Mouse (Mus musculus): ENCODE measurements around the gene Trim2. TPM values are rescaled to one million over a fixed set of nuclear protein-coding genes. Genes with fewer than 3 reads are reported as not detected.
A peak's percentile ranks its signal among the peaks of the same experiment; 100 is the strongest.

Trim2 gene
- polyA plus RNA-seq, 1 experiment from 2014 or later = 121 TPM

DNA sequence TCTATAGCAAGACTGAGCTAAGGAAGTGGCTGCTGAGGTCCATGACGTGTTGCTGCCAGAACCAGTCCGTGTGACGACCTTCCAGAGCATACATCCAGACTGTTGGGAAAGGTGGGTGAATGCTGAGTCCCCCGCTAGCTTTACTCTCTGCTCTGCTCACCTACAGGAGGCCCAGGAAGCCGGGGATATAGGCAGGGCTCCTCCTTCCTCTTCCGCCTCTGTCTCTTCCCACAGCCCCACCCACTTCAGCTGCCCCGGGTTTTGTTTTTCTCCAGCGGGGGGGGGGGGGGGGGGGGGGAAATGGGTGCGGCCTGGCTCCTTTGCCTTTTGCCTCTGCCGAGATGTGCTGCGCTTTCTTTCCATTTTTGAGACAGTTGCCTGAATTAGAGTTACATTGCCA is 30.9 kb upstream of the Trim2 start:
- no peak overlapping the region for H3K9ac ChIP-seq
- H3K9me3 ChIP-seq (replicated peaks) = no peaks in the 10 kb centered on the region
- no peak overlapping the region for H3K4me2 ChIP-seq (replicated peaks)
- H3K4me1 ChIP-seq = peaks cover 26% of the 10 kb centered on the region
- no peak for ATAC-seq (ENCODE audit: low FRiP score)
- no peak overlapping the region for H3K4me3 ChIP-seq
- 61% methylated on average over 8 of the region's 11 CpGs for WGBS
- no peaks in the 10 kb centered on the region for H3K36me3 ChIP-seq
- no peak overlapping the region for H3K27ac ChIP-seq
- peaks cover 12% of the 10 kb centered on the region; the same call in 1 of the 2 replicates for H3K27me3 ChIP-seq

DNA sequence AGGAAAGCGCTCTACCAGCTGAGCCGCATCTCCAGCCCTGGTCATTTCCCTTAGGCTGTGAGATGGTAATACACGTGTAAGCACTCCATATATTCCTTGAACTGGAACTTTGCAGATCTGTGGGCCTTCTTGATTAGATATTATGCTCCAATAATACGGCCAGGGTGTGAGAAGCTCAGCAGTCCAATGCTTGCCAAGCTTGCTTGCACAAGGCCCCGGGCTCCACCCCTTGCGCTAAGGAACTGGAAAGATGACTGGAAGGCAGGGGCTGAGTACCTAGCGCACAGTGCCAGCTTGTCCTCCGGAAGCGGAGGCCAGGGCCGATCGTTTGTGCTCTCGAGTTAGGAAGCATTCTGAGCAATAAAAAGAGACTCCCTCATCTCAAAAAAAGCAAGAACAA is 29.7 kb upstream of the Trim2 start:
- 93% methylated on average over 12 of the region's 12 CpGs for WGBS
- no peak overlapping the region for H3K9ac ChIP-seq
- H3K4me1 ChIP-seq = peaks cover 29% of the 10 kb centered on the region
- no peak for ATAC-seq (ENCODE audit: low FRiP score)
- H3K4me3 ChIP-seq = no peak overlapping the region
- no peak overlapping the region for H3K4me2 ChIP-seq (replicated peaks)
- H3K27ac ChIP-seq = no peak overlapping the region
- no peaks in the 10 kb centered on the region for H3K9me3 ChIP-seq (replicated peaks)
- peaks cover 12% of the 10 kb centered on the region; the same call in 1 of the 2 replicates for H3K27me3 ChIP-seq
- no peaks in the 10 kb centered on the region for H3K36me3 ChIP-seq

DNA sequence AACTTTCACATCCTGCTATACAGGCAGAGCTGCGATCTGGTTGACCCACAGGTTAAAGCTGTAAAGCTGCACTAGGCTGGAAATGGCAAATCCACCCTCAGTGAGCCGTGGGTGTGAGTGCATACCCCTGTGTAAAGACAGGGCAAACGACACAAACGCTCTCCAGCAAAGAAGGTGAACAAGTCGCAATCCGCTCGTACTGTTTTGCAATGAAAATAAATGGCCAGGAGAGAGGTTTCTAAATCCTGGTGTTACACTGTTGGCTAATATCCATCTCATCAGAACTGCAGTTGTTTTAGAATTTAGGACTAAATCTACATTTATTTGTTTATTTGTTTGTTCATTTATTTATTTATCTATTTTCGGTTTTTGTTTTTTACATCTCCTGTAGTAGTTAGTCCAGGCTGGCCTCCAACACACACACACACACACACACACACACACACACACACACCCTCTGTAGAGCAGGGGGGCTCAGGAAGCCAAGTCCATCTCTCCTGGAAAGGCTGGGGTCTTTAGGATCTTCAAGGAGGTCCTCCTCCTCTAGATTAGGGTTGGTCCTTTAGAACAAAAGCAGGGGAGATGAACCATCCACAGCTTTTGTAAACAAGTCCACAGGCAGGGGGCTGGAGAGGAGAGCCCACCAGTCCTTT is 28.9 kb upstream of the Trim2 start:
- no peaks in the 10 kb centered on the region for H3K9me3 ChIP-seq (replicated peaks)
- 36% methylated on average over 8 of the region's 8 CpGs for WGBS
- no peak for ATAC-seq (ENCODE audit: low FRiP score)
- peaks cover 25% of the 10 kb centered on the region for H3K4me1 ChIP-seq
- H3K4me3 ChIP-seq = no peak overlapping the region
- no peak overlapping the region for H3K27ac ChIP-seq
- peak overlapping the region; percentile 47 for H3K4me2 ChIP-seq (replicated peaks)
- no peaks in the 10 kb centered on the region for H3K36me3 ChIP-seq
- H3K27me3 ChIP-seq = peaks cover 12% of the 10 kb centered on the region; the same call in 1 of the 2 replicates
- H3K9ac ChIP-seq = no peak overlapping the region

DNA sequence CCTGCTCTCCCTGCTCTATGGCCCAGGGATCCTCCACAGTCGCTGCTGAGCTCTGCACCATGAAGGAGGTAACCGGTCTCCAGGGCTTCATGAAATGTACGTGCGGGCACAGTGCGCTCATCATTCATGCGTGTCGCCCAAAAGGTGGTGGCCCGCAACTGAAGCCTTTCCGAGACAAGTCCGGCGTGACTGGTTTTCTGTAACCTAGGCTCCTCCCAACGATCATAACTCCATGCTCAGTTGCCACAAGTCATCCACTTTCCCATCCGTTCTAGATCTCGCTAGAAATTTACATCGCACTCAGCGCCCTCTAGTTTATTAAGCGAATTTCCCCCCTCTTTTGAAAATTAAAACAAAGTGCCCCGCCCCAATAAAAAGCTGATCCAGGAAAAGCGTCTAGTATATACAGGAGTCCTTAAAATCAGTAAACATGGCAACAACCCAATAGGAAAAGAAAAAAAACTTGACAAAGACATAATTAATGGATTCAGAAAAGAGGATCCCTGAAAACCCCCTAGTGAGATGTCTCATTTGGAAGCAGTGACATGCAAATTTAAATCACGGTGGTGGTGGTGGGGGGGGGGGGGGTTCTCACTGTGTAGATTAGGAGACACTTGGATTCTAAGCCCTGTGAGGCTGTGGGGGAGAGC is 28.2 kb upstream of the Trim2 start:
- Histone ChIP-seq H3K9ac (no peak overlapping the region), H3K27ac (no peak overlapping the region), H3K27me3 (peaks cover 12% of the 10 kb centered on the region; the same call in 1 of the 2 replicates), H3K4me1 (peaks cover 25% of the 10 kb centered on the region), H3K4me2 (replicated peaks) (peak overlapping the region; percentile 47), H3K4me3 (peak overlapping the region; percentile 18), H3K9me3 (replicated peaks) (no peaks in the 10 kb centered on the region), H3K36me3 (no peaks in the 10 kb centered on the region)
- WGBS = 6% methylated on average over 20 of the region's 20 CpGs
- 0 out of 2 replicates have a peak, but pooled peaks have one; percentile 44 for ATAC-seq (ENCODE audit: low FRiP score)

DNA sequence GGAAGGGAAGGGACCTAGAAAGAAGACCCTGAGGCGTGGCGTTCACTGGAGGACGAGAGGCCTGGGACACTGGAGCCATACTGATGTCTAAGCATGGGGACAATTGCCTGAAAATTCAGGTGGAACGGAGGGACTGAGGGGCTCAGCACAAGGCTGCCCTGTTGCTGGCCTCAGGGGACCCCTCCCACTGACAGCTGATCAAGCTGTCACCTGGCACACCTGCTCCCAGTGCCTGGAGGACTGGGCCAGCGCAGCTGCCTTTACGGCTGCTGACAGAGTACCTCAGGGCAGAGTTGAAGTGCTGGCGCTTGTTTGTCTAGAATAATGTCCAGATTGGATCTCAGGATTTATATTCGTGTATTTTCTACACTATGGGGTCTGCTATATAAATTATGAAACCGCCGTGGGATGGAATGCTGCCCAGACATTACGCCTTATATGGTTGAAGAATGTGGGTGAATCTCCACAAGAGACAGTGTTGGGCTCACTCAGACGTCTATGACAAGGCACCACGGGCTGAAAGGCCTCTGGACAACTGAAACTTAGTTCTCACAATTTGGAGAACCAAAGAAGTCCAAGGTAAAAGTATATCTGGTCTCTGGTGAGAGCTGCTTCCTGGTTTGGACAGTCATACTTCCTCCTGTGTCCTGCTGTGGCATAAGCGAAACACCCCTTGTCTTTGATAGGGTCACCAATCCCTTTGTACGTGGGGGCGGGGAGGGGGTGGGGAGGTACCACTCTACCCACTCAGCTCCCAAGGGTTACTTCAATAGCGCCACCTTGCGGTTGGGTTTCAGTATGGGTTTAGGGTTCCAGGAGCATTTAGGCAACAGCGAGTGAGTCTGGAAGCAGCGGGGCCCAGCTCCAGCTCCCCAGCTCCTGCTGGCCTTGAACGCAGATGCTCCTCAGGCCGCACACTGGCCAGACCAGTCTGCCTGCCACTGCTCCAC is 27.0 kb upstream of the Trim2 start:
- Histone ChIP-seq H3K36me3 (no peaks in the 10 kb centered on the region), H3K4me2 (replicated peaks) (0 out of 2 replicates have a peak overlapping the region, but pooled peaks have one; percentile 1), H3K27ac (no peak overlapping the region), H3K4me3 (no peak overlapping the region), H3K4me1 (peaks cover 25% of the 10 kb centered on the region), H3K9me3 (replicated peaks) (no peaks in the 10 kb centered on the region), H3K9ac (no peak overlapping the region), H3K27me3 (peaks cover 12% of the 10 kb centered on the region; the same call in 1 of the 2 replicates)
- WGBS = 45% methylated on average over 22 of the region's 22 CpGs
- 0 out of 2 replicates have a peak, but pooled peaks have one; percentile 64 for ATAC-seq (ENCODE audit: low FRiP score)

DNA sequence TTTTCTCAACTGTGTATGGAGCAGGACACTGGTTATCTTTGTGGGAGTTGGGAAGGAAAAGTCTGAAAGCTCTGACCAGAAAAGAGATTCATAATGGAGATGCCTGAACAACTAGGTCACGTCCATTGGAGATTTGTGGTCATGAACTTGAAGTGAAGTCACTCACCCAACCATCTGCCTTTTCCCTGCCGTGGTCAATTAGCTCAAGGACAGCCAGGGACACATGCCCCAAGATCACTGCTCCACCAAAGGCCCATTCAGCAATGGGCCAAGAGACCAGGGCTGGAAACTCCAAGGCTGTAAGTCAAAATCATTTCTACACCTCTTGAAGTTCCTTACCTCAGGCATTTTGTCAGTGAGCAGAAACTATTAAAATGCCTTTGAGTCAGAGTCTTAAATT is 23.5 kb upstream of the Trim2 start:
- Histone ChIP-seq H3K4me3 (no peak overlapping the region), H3K36me3 (no peaks in the 10 kb centered on the region)
- WGBS = 92% methylated on average over 2 of the region's 2 CpGs

DNA sequence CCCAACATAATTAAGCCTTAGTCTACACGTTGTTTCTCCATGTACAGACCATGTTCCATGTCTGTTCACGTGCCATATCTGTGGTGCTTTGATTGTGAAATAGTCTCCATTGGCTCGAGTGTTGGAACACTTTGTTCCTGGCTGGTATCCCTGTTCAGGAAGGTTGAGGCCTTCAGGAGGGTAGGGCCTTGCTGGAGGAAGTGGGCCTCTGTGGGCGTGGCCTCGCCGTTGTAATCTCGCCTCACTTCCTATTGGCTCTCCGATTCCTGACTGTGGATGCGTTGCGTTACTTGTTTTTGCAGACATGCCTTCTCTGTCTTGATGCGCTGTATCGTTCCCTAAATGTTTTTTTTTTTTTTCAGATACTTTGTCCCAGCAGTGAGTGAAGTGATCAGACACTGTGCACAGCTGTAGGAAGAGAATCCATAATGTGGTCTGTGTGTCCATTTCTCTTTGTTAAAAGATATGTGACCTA is 18.3 kb upstream of the Trim2 start:
- peaks cover 8% of the 10 kb centered on the region; the same call in 1 of the 2 replicates for H3K4me1 ChIP-seq
- 82% methylated on average over 12 of the region's 12 CpGs for WGBS
- H3K27me3 ChIP-seq = no peaks in the 10 kb centered on the region
- no peaks in the 10 kb centered on the region for H3K9me3 ChIP-seq (replicated peaks)
- H3K4me3 ChIP-seq = no peak overlapping the region
- no peak overlapping the region for H3K9ac ChIP-seq
- no peak overlapping the region for H3K4me2 ChIP-seq (replicated peaks)
- ATAC-seq (ENCODE audit: low FRiP score) = no peak
- H3K27ac ChIP-seq = no peak overlapping the region
- no peaks in the 10 kb centered on the region for H3K36me3 ChIP-seq

More for the DNA sequence above, 23.5 kb upstream of the Trim2 start:
- ATAC-seq (ENCODE audit: low FRiP score) = no peak
- no peaks in the 10 kb centered on the region for H3K9me3 ChIP-seq (replicated peaks)
- peaks cover 23% of the 10 kb centered on the region for H3K4me1 ChIP-seq
- H3K27me3 ChIP-seq = peaks cover 6% of the 10 kb centered on the region; the same call in 1 of the 2 replicates
- H3K4me2 ChIP-seq (replicated peaks) = no peak overlapping the region
- H3K27ac ChIP-seq = no peak overlapping the region
- no peak overlapping the region for H3K9ac ChIP-seq

DNA sequence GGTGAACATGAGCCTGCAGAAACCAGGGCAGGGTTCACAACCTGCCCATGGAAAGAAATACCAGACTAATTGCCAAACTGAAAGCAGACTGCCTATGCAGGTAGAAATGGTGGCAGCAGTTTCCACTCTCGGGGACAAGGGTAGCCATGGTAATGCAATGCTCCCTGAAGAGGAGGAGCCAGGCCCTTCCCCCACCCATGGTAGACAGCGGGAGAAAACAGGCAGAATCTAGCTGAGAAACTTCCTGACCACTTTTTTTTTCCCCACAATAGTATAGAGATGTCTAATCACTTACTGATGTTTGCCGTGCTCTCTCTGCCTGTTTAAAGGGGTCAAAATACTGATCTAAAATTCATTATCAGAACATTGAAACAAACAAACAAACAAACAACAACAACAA is 17.8 kb upstream of the Trim2 start:
- H3K4me1 ChIP-seq = peaks cover 8% of the 10 kb centered on the region; the same call in 1 of the 2 replicates
- H3K9me3 ChIP-seq (replicated peaks) = no peaks in the 10 kb centered on the region
- H3K27ac ChIP-seq = no peak overlapping the region
- no peak overlapping the region for H3K9ac ChIP-seq
- 14% methylated on average over 3 of the region's 3 CpGs for WGBS
- H3K36me3 ChIP-seq = no peaks in the 10 kb centered on the region
- H3K27me3 ChIP-seq = no peaks in the 10 kb centered on the region
- no peak for ATAC-seq (ENCODE audit: low FRiP score)
- H3K4me2 ChIP-seq (replicated peaks) = no peak overlapping the region; the same call in 1 of the 2 replicates
- no peak overlapping the region for H3K4me3 ChIP-seq

DNA sequence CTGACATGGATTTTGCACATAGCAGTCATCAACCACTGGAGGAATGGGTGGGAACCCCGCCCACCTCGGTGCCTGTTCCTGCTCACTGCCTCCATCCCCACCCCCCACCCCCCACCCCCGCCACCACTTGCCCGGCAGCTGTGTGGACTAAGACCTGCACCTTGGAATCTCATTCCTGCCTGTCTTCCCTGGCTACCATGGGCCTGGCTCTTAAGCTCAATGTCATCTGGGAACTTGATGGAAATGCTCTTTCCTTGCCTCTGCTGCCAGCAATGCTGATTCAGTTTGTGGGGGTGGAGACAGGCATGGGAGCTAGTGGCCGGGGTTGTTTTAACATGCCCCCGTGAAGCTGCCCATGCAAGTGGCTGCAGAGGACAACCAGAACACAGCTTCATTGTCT is 17.3 kb upstream of the Trim2 start:
- H3K4me3 ChIP-seq = no peak overlapping the region
- ATAC-seq (ENCODE audit: low FRiP score) = no peak
- no peak overlapping the region; the same call in 1 of the 2 replicates for H3K4me2 ChIP-seq (replicated peaks)
- H3K9ac ChIP-seq = no peak overlapping the region
- peaks cover 8% of the 10 kb centered on the region; the same call in 1 of the 2 replicates for H3K4me1 ChIP-seq
- H3K9me3 ChIP-seq (replicated peaks) = no peaks in the 10 kb centered on the region
- 31% methylated on average over 6 of the region's 6 CpGs for WGBS
- no peaks in the 10 kb centered on the region for H3K27me3 ChIP-seq
- H3K36me3 ChIP-seq = no peaks in the 10 kb centered on the region
- H3K27ac ChIP-seq = no peak overlapping the region

DNA sequence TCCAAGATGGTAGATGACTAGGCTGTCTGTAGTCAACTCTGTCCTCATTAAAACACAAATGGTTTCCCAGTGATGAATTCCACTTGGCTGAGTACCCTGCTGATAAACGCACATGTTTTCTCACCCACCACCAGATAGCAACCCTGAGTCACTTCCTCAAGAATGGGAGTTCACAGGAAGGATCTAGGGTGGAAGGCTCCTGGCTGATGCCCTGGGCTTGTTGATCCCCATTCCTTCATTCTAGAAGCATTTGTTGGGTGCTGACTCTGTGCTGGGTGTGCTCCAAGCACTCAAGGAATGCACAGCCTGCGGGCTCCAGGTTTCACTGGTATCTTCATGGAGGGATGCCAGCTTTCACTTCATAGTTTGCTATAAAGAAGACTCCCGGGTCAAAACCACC is 12.8 kb upstream of the Trim2 start:
- ATAC-seq (ENCODE audit: low FRiP score) = no peak

DNA sequence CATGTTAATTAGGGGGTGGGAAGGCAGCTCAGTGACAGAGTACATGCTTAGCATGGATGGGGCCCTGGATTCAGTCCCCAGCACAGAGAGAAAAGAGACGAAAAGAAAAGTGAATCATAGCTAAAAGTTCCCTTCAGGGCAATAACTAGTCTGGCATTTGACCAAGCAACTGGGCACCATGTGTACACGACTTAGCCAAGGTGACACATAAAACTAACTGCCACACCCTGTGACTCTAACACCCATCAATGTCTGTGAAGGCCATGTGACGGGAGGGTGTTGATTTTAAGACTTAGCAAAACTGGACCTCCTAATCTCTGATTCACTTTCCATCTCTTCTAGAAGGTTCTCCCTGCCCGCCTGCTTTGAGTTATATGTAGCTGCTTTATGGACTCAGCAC is 12.2 kb upstream of the Trim2 start:
- no peak overlapping the region for H3K4me3 ChIP-seq
- H3K9ac ChIP-seq = no peak overlapping the region
- 93% methylated on average over 4 of the region's 4 CpGs for WGBS
- no peaks in the 10 kb centered on the region for H3K9me3 ChIP-seq (replicated peaks)
- H3K36me3 ChIP-seq = no peaks in the 10 kb centered on the region
- peaks cover 8% of the 10 kb centered on the region for H3K4me1 ChIP-seq
- no peaks in the 10 kb centered on the region for H3K27me3 ChIP-seq
- ATAC-seq (ENCODE audit: low FRiP score) = no peak
- H3K27ac ChIP-seq = no peak overlapping the region
- no peak overlapping the region for H3K4me2 ChIP-seq (replicated peaks)

More for the DNA sequence above, 12.8 kb upstream of the Trim2 start:
- Histone ChIP-seq H3K27me3 (no peaks in the 10 kb centered on the region), H3K9me3 (replicated peaks) (no peaks in the 10 kb centered on the region), H3K4me1 (peaks cover 14% of the 10 kb centered on the region), H3K4me2 (replicated peaks) (no peak overlapping the region), H3K9ac (no peak overlapping the region), H3K27ac (no peak overlapping the region), H3K4me3 (no peak overlapping the region), H3K36me3 (no peaks in the 10 kb centered on the region)
- 91% methylated on average over 3 of the region's 3 CpGs for WGBS
